Mouse (Mus musculus): ENCODE data around the gene Pde8b.
"Not testable (repeated sequence)": the region's sequence is repeated elsewhere in the genome, so short reads cannot be mapped to it uniquely, and the experiment has no call there.

The Pde8b gene

DNA sequence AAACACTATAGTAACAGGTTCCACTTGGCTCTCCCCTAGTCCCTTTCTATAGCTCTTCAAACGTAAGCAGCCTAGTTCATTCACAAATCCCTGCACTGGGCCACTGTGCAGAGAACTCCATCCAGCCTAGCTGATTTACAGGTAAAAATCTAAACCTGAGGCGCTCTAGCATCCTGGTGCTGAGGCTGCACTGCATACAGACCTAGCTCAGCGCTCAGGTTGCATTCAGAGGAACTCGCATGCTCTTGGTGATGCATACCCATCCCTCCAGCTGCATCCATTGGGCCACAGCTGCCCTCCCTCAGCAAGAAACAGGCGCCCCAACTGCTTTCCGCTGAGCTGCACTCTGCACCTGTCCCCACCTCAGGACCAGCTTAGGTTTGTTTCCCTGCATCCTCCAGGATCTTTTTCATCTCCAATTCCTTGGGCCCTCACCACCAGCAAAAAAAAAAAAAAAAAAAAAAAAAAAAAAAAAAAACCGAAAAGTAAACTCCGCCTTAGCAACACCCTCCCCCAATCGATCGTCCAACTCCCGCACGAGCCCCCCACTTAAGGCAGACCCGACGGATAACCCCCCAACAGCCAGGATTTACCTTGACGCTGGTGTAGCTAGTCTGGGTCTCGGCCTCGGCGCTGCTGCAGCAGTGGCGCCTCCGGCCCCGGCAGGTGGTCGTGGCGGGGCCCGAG, 28.1 kb downstream of the Pde8b start:
- no peak for DNase-seq (ENCODE audit: low read depth, low spot score)

GRCm38 (mm10) chr13:95215661-95216170, 34.4 kb downstream of the Pde8b start:
- not testable (repeated sequence) for DNase-seq (ENCODE audit: low read depth, low spot score)

DNA sequence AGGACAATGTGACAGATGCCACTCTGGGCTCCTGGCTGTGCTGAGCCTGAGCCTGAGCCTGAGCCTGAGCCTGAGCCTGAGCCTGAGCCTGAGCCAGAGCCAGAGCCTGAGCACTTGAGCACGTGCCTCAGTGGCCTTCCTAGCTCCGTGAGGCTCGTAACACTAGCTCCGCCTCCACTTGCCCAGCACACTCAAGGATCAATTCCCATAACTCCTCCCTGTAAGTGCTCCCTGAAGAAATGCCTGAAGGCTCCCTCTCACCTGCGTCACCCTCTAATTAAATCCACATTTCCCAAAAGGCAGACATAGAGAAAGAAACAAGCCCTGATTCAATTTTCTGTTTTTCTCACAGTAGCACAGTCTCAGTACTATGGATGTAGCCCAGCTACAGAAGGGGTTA, 37.8 kb downstream of the Pde8b start:
- no peak for DNase-seq (ENCODE audit: low read depth, low spot score)

- DNase-seq (ENCODE audit: low read depth, low spot score), result not testable (repeated sequence)
These were observed 42.8 kb downstream of the Pde8b start for GRCm38 (mm10) chr13:95207301-95207700.

- DNase-seq (ENCODE audit: low read depth, low spot score), result no peak
These were observed 47.9 kb downstream of the Pde8b start for GRCm38 (mm10) chr13:95202151-95202758.

- no peak for DNase-seq (ENCODE audit: low read depth, low spot score)
These were observed 49.3 kb downstream of the Pde8b start for GRCm38 (mm10) chr13:95200817-95201216.

DNA sequence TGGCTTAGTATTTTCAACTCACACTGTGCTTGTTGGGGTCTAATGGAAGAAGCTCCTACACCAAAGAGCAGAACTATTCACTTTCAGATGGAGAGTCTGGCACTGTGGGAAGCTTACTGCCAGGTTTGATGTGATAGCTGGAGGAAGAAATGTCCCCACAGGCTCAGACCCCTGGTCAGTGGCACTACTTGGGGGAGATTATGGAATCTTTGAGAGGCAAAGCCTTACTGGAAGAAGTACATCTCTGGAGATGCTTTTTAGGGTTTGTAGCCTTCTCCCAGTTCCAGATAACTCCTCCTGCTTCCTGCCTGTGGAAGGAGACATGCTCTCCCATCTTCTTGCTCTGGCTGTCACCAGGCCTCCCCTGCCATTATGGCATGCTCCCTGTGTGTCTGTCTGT, 50.1 kb downstream of the Pde8b start:
- no peak for DNase-seq (ENCODE audit: low read depth, low spot score)

GRCm38 (mm10) chr13:95196106-95196705, 53.9 kb downstream of the Pde8b start:
- no peak for DNase-seq (ENCODE audit: low read depth, low spot score)

GRCm38 (mm10) chr13:95191951-95192350, 58.2 kb downstream of the Pde8b start:
- DNase-seq (ENCODE audit: low read depth, low spot score), result no peak

DNA sequence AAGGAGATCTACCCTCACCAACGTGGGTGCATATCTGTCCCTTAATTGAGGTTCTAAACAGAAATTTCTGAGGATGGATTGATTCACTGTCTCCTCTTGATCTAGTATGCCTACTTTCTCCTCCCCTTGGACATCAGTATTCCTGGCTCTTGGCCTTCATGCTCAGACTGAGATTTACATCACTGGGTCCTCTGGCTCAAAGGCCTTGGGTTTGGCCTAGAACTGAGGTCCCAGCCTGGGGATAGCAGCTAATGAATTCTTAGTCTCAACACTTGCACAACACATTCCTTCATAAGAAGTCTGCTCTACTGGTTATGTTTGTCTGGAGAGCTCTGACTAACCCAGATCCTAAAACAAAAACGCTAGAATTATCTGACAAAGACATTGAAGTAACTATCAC, 61.0 kb downstream of the Pde8b start:
- no peak for DNase-seq (ENCODE audit: low read depth, low spot score)

GRCm38 (mm10) chr13:95187153-95187665, 62.9 kb downstream of the Pde8b start:
- no peak for DNase-seq (ENCODE audit: low read depth, low spot score)

DNA sequence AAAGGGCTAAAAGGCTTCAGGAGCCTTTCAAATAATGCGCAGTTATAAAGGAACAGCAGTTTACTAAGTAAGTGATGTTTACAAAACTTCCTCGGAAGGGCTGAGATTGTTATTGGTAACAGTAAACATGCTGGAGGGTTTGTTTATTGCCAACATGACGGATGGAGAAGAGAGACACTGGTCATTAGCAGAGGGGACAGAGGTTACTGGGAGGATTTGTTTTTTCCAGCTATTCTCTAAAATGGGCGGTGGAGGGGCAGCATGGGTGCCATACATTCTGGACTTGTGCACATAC, 63.4 kb downstream of the Pde8b start:
- DNase-seq (ENCODE audit: low read depth, low spot score), result no peak

DNA sequence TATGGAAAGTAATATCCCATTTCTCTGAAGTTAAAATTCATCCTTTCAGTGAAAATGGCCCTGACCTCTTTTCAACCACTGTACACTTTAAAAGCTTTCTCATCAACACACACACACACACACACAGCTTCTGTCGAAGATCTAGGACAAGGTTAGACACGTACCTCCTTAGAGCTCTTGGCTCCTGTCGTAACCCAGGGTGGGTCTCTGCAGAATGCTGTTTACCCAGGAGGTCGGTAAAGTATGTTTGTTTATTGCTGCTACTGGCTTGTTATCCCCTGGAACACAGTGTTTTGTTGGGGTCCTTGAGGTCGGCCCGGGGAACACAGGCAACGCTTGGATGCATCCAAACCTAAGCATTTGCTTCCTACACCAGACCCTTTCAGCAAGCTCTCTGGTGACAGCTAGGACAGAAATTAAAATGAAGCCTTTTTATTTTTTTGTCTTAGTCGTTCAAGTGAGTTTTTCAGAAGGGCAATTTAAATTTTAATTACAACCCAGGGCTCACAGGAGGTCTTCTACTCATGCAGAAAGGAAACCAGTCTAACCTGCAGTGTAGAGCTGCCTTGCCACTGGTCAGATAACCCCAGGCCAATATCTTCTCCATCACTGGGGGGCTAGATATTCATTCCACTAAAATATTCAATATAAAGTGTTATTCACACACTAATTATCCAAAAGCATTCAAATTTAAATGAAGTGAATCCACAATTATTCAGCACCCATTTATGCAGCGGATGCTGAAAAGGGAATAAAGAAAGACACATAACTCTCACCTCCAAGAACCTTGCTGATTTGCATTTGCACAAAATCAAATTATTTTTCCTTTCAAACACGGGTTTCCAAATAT, 64.0 kb downstream of the Pde8b start:
- DNase-seq (ENCODE audit: low read depth, low spot score), result no peak

GRCm38 (mm10) chr13:95183686-95184085, 66.5 kb downstream of the Pde8b start:
- DNase-seq (ENCODE audit: low read depth, low spot score), result no peak

DNA sequence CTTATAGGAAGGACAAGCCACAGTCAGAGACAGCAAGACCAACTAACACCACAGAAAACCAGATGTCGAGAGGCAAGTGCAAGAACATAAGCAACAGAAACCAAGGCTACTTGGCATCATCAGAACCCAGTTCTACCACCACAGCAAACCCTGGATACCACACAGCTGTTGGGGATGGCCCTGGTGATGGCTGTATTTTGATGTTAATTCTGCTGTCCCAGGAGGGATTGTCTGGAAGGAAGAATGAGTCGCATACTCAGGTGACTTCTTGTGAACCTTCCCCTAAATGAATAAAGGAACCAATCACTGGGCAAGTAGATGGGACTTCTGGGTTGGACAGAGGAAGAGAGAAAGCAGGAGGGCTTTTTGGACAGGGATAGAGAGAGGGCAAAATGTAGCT, 69.9 kb downstream of the Pde8b start:
- DNase-seq (ENCODE audit: low read depth, low spot score), result no peak

GRCm38 (mm10) chr13:95177326-95177725, 72.8 kb downstream of the Pde8b start:
- DNase-seq (ENCODE audit: low read depth, low spot score), result no peak

GRCm38 (mm10) chr13:95176399-95176798, 73.7 kb downstream of the Pde8b start:
- no peak for DNase-seq (ENCODE audit: low read depth, low spot score)

- no peak for DNase-seq (ENCODE audit: low read depth, low spot score)
These were observed 75.9 kb downstream of the Pde8b start for GRCm38 (mm10) chr13:95174253-95174652.

DNA sequence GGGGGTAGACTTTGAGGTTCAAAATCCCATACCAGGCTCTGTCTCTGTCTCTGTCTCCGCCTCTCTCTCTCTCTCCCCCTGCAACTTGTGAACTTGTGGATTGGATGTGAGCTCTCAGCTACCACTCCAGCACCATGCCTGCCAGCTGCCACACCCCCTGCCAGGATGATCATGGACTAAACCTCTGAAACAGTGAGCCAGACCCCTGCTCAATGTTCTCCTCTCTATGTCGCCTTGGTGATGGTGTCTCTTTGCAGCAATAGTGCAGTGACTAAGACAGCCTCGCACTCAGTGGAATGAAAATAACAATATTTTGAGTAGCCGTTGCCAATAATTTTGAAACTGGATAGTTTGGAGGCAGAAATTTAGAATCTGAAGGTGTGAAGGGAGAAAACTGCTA, 77.8 kb downstream of the Pde8b start:
- DNase-seq (ENCODE audit: low read depth, low spot score), result no peak

GRCm38 (mm10) chr13:95160211-95160610, 89.9 kb downstream of the Pde8b start:
- no peak for DNase-seq (ENCODE audit: low read depth, low spot score)

DNA sequence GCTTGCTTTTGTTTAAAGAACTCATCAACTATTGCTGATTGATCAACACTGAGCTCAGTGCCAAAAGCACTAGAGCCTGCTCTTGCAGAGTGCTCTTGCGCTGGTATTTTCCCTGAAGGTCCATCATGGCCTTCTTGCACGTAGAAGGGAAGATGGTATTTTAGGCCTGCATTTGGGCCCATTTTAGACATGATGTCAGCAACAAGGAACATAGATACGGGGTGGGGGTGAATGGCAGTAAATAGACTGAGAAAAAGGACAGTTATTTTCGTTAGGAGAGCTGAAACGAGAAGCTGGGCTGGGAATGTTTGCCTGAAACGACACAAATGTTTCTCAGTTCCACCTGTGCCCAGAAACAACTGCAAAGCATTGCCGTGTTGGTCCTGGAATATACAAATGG, 91.2 kb downstream of the Pde8b start:
- no peak for DNase-seq (ENCODE audit: low read depth, low spot score)

DNA sequence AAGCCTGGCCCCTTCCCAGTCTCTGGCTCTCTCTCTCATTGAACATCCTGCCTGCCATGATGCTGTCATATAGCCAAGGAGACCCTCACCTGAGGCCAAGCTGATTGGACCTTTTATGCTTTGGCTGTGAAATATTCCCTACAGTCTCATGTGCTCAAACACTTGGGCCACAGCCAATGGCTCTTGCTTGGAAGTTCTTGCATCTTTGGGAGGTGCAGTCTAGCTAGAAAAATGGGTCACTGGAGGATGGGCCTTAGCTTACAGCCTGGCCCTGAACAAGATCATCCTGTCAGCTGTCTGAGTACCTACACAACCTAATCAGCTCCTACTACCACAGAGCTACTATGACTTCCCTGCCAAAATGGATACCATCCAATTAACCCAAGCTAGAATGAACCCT, 105.4 kb downstream of the Pde8b start:
- no peak for DNase-seq (ENCODE audit: low read depth, low spot score)
